Mouse (Mus musculus) brain, adult 2 months (tissue): ENCODE measurements around the gene Ttc5.
"Not testable (repeated sequence)": the region's sequence is repeated elsewhere in the genome, so short reads cannot be mapped to it uniquely, and the experiment has no call there.

Source experiments
- DNase-seq: peaks from one replicate; pipeline ENCODE4 v3.0.0; 2011; ENCODE audit warnings: low read depth, low spot score

Gene Ttc5

GRCm38 (mm10) chr14:50771342-50771741, 14.0 kb downstream of the Ttc5 start:
- peak; percentile 22 for DNase-seq

GRCm38 (mm10) chr14:50765736-50766135, 19.6 kb downstream of the Ttc5 start:
- DNase-seq, result peak; percentile 10

GRCm38 (mm10) chr14:50758416-50759085, 26.8 kb downstream of the Ttc5 start:
- peak; percentile 76 for DNase-seq

GRCm38 (mm10) chr14:50744994-50745393, 40.3 kb downstream of the Ttc5 start, which contains the start of gene Olfr749:
Olfr749 (minus strand) TSS chr14:50745094.
- DNase-seq, result no peak

- DNase-seq, result no peak
Observed at GRCm38 (mm10) chr14:50741584-50741983, 43.7 kb downstream of the Ttc5 start.

- DNase-seq, result no peak
Observed at GRCm38 (mm10) chr14:50740334-50740733, 45.0 kb downstream of the Ttc5 start.

GRCm38 (mm10) chr14:50722371-50722770, 62.9 kb downstream of the Ttc5 start:
- DNase-seq, result not testable (repeated sequence)

GRCm38 (mm10) chr14:50719875-50720274, 65.4 kb downstream of the Ttc5 start:
- DNase-seq, result not testable (repeated sequence)
